Comparison of ENCODE assay signal across 27 mouse cellular contexts in the genomic region with DNA sequence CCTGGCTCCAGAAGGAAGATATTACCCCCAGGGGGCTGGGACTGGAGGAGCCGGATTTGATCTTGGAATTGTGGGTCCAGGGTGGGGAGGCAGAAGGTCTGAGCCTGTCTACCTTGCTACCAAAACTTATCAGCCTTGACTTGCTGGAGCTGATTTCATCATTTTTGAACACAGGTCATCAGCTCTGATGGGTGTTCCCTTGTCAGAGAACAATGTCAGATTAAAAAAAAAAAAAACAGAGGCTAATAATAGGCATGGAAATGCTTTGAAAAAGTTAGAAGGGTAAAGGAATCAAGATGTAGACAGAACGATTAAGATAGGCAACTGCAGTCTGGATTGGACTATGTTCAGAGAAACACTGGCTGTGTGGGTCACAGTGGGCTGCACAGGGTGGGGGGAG. TPM values are rescaled to one million over a fixed set of nuclear protein-coding genes. Genes with fewer than 3 reads are reported as not detected.
A peak's percentile ranks its signal among the peaks of the same experiment; 100 is the strongest.
DNase-seq lines count a peak whose midpoint lies in the region; ATAC-seq and TF ChIP-seq lines count a peak whose summit lies in the region.
"Had no signal": no experiment of that assay in that cellular context is flagged by ENCODE, and none has a peak within 500 bp of the region (broad histone marks: within the 10 kb centered on the region; RNA-seq: fewer than 3 reads in every experiment).

No protein-coding gene starts in this region.

- ATAC-seq in heart, embryonic 11.5 days (replicated peaks; ENCODE audit: insufficient number of reproducible peaks, low FRiP score, low TSS enrichment) = no peak
- no peak for ATAC-seq in liver, embryonic 11.5 days (replicated peaks; ENCODE audit: low FRiP score)
- ATAC-seq in liver, embryonic 12.5 days = no peak
- ATAC-seq in midbrain, embryonic 11.5 days (ENCODE audit: low FRiP score) = no peak
- ATAC-seq in midbrain, embryonic 16.5 days = no peak
- no peak for ATAC-seq in stomach, postnatal 0 days (ENCODE audit: low FRiP score, low TSS enrichment)
- ATAC-seq: midbrain, embryonic 13.5 days had no signal

- H3K4me2 ChIP-seq in heart, embryonic 11.5 days = no peak overlapping the region
- peak overlapping the region; percentile 19; the same call in 1 of the 2 replicates for H3K4me2 ChIP-seq in liver, embryonic 11.5 days
- no peak overlapping the region for H3K4me2 ChIP-seq in liver, embryonic 12.5 days
- no peak overlapping the region for H3K4me2 ChIP-seq in midbrain, embryonic 11.5 days
- H3K4me2 ChIP-seq in midbrain, embryonic 16.5 days (ENCODE audit: low read length) = no peak overlapping the region
- no peak overlapping the region for H3K4me2 ChIP-seq in stomach, postnatal 0 days (replicated peaks; ENCODE audit: low read depth)
- H3K4me2 ChIP-seq: hindbrain, embryonic 15.5 days; midbrain, embryonic 13.5 days; neural tube, embryonic 12.5 days had no signal

- H3K9ac ChIP-seq in heart, adult 2 months (ENCODE audit: low read depth, low read length) = no peak overlapping the region
- no peak overlapping the region for H3K9ac ChIP-seq in heart, embryonic 11.5 days (ENCODE audit: low read depth, low read length)
- no peak overlapping the region for H3K9ac ChIP-seq in liver, embryonic 11.5 days (ENCODE audit: low read depth, low read length)
- H3K9ac ChIP-seq in liver, embryonic 12.5 days = no peak overlapping the region
- H3K9ac ChIP-seq in midbrain, embryonic 11.5 days (ENCODE audit: low read length) = 0 out of 2 replicates have a peak overlapping the region, but pooled peaks have one; percentile 31
- no peak overlapping the region for H3K9ac ChIP-seq in midbrain, embryonic 16.5 days (ENCODE audit: low read depth, low read length)
- no peak overlapping the region for H3K9ac ChIP-seq in stomach, postnatal 0 days (ENCODE audit: low read length)
- H3K9ac ChIP-seq: hindbrain, embryonic 15.5 days; liver, embryonic 14.5 days; midbrain, embryonic 13.5 days; neural tube, embryonic 12.5 days had no signal

- TF ChIP-seq POLR2A in heart, adult 2 months (IDR thresholded peaks at IDR 0.05; ENCODE audit: insufficient read depth, low read depth, low read length) = no peak

- TF ChIP-seq EP300 in heart, adult 2 months (IDR thresholded peaks at IDR 0.05; ENCODE audit: insufficient read depth, low read depth, low read length) = no peak
- TF ChIP-seq EP300 in stomach, postnatal 0 days (optimal IDR thresholded peaks at IDR 0.05) = no peak

- H3K4me1 ChIP-seq in heart, adult 2 months (ENCODE audit: control insufficient read depth, insufficient read depth, low read length) = peaks cover 10% of the 10 kb centered on the region
- H3K4me1 ChIP-seq in heart, embryonic 11.5 days (ENCODE audit: control insufficient read depth, insufficient read depth, low read length) = no peaks in the 10 kb centered on the region
- H3K4me1 ChIP-seq in liver, embryonic 11.5 days (replicated peaks; ENCODE audit: control insufficient read depth, insufficient read depth, low read length) = no peaks in the 10 kb centered on the region
- 0 out of 2 replicates have a peak, but pooled peaks cover 4% of the 10 kb centered on the region for H3K4me1 ChIP-seq in liver, embryonic 12.5 days
- H3K4me1 ChIP-seq in midbrain, embryonic 11.5 days (ENCODE audit: control insufficient read depth, insufficient read depth, low read length) = 0 out of 2 replicates have a peak, but pooled peaks cover 3% of the 10 kb centered on the region
- peaks cover 2% of the 10 kb centered on the region; the same call in 1 of the 2 replicates for H3K4me1 ChIP-seq in midbrain, embryonic 16.5 days (ENCODE audit: control insufficient read depth, insufficient read depth, low read length)
- H3K4me1 ChIP-seq in stomach, postnatal 0 days (replicated peaks; ENCODE audit: control insufficient read depth, insufficient read depth) = no peaks in the 10 kb centered on the region
- H3K4me1 ChIP-seq: hindbrain, embryonic 15.5 days; limb, embryonic 10.5 days; neural tube, embryonic 12.5 days had no signal

- H3K36me3 ChIP-seq in heart, adult 2 months (ENCODE audit: control insufficient read depth, insufficient read depth, low read length) = no peaks in the 10 kb centered on the region
- H3K36me3 ChIP-seq in heart, embryonic 11.5 days (ENCODE audit: control insufficient read depth, insufficient read depth, low read length) = no peaks in the 10 kb centered on the region
- H3K36me3 ChIP-seq in liver, embryonic 11.5 days (ENCODE audit: control insufficient read depth, insufficient read depth, low read length) = no peaks in the 10 kb centered on the region
- no peaks in the 10 kb centered on the region for H3K36me3 ChIP-seq in liver, embryonic 12.5 days
- H3K36me3 ChIP-seq in midbrain, embryonic 11.5 days (ENCODE audit: control insufficient read depth, insufficient read depth, low read length) = no peaks in the 10 kb centered on the region
- no peaks in the 10 kb centered on the region for H3K36me3 ChIP-seq in midbrain, embryonic 16.5 days (ENCODE audit: control insufficient read depth, insufficient read depth, low read length)
- no peaks in the 10 kb centered on the region for H3K36me3 ChIP-seq in stomach, postnatal 0 days (ENCODE audit: control insufficient read depth, insufficient read depth, low read length)
- H3K36me3 ChIP-seq: embryonic facial prominence, embryonic 10.5 days; heart, embryonic 10.5 days; hindbrain, embryonic 15.5 days; limb, embryonic 10.5 days; midbrain, embryonic 13.5 days; neural tube, embryonic 12.5 days had no signal

- H3K9me3 ChIP-seq in heart, embryonic 11.5 days (replicated peaks; ENCODE audit: control insufficient read depth, low read length) = no peaks in the 10 kb centered on the region
- no peaks in the 10 kb centered on the region for H3K9me3 ChIP-seq in liver, embryonic 11.5 days (ENCODE audit: control insufficient read depth, low read length)
- H3K9me3 ChIP-seq in liver, embryonic 12.5 days (replicated peaks) = no peaks in the 10 kb centered on the region
- no peaks in the 10 kb centered on the region for H3K9me3 ChIP-seq in midbrain, embryonic 11.5 days (ENCODE audit: control insufficient read depth, low read length)
- no peaks in the 10 kb centered on the region for H3K9me3 ChIP-seq in midbrain, embryonic 16.5 days (replicated peaks; ENCODE audit: control insufficient read depth, low read length, poor library complexity, severe bottlenecking)
- no peaks in the 10 kb centered on the region for H3K9me3 ChIP-seq in stomach, postnatal 0 days (ENCODE audit: control insufficient read depth, low read length)
- H3K9me3 ChIP-seq: embryonic facial prominence, embryonic 10.5 days; heart, embryonic 10.5 days; hindbrain, embryonic 15.5 days; limb, embryonic 10.5 days; midbrain, embryonic 13.5 days; neural tube, embryonic 12.5 days had no signal

- intact Hi-C loops in heart, adult 2 months (cut with DNase I) = no loop called here

- no peak overlapping the region for H3K4me3 ChIP-seq in heart, adult 2 months
- H3K4me3 ChIP-seq in heart, embryonic 11.5 days (ENCODE audit: low read depth, low read length) = no peak overlapping the region
- no peak overlapping the region for H3K4me3 ChIP-seq in liver, embryonic 11.5 days (ENCODE audit: low read depth, low read length)
- H3K4me3 ChIP-seq in liver, embryonic 12.5 days = no peak overlapping the region
- H3K4me3 ChIP-seq in midbrain, embryonic 11.5 days (ENCODE audit: low read depth, low read length) = no peak overlapping the region
- H3K4me3 ChIP-seq in midbrain, embryonic 16.5 days (ENCODE audit: low read depth, low read length) = no peak overlapping the region
- H3K4me3 ChIP-seq in stomach, postnatal 0 days (ENCODE audit: low read depth, low read length) = no peak overlapping the region
- H3K4me3 ChIP-seq: embryonic facial prominence, embryonic 10.5 days; heart, embryonic 10.5 days; hindbrain, embryonic 15.5 days; limb, embryonic 10.5 days; midbrain, embryonic 13.5 days; neural tube, embryonic 12.5 days had no signal

- H3K27ac ChIP-seq in heart, adult 2 months = peak overlapping the region; percentile 36
- no peak overlapping the region for H3K27ac ChIP-seq in heart, embryonic 11.5 days (ENCODE audit: low read depth, low read length)
- no peak overlapping the region for H3K27ac ChIP-seq in liver, embryonic 11.5 days (ENCODE audit: low read depth, low read length)
- no peak overlapping the region for H3K27ac ChIP-seq in liver, embryonic 12.5 days
- H3K27ac ChIP-seq in midbrain, embryonic 11.5 days (ENCODE audit: low read depth, low read length) = no peak overlapping the region
- H3K27ac ChIP-seq in midbrain, embryonic 16.5 days (ENCODE audit: low read length) = no peak overlapping the region
- peak overlapping the region; percentile 75 for H3K27ac ChIP-seq in stomach, postnatal 0 days (replicated peaks)
- H3K27ac ChIP-seq: embryonic facial prominence, embryonic 10.5 days; heart, embryonic 10.5 days; hindbrain, embryonic 15.5 days; limb, embryonic 10.5 days; liver, embryonic 14.5 days; midbrain, embryonic 13.5 days; neural tube, embryonic 12.5 days had no signal

- WGBS in heart, adult 2 months = 45% methylated on average over 2 of the region's 2 CpGs
- WGBS in heart, embryonic 11.5 days (ENCODE audit: insufficient replicate concordance) = 72% methylated on average over 2 of the region's 2 CpGs
- 73% methylated on average over 2 of the region's 2 CpGs for WGBS in liver, embryonic 11.5 days
- 69% methylated on average over 2 of the region's 2 CpGs for WGBS in liver, embryonic 12.5 days (ENCODE audit: insufficient replicate concordance)
- 77% methylated on average over 2 of the region's 2 CpGs for WGBS in midbrain, embryonic 11.5 days
- 49% methylated on average over 2 of the region's 2 CpGs for WGBS in midbrain, embryonic 16.5 days
- 49% methylated on average over 2 of the region's 2 CpGs for WGBS in stomach, postnatal 0 days

- H3K79me2 ChIP-seq in heart, adult 2 months (replicated peaks; ENCODE audit: control insufficient read depth, insufficient read depth, low read length) = no peaks in the 10 kb centered on the region

- no peaks in the 10 kb centered on the region for H3K27me3 ChIP-seq in heart, adult 2 months (ENCODE audit: control insufficient read depth, insufficient read depth, low read length)
- H3K27me3 ChIP-seq in heart, embryonic 11.5 days (ENCODE audit: control insufficient read depth, insufficient read depth, low read length) = no peaks in the 10 kb centered on the region
- H3K27me3 ChIP-seq in liver, embryonic 11.5 days (replicated peaks; ENCODE audit: control insufficient read depth, insufficient read depth, low read length) = no peaks in the 10 kb centered on the region
- H3K27me3 ChIP-seq in liver, embryonic 12.5 days (replicated peaks) = no peaks in the 10 kb centered on the region
- no peaks in the 10 kb centered on the region for H3K27me3 ChIP-seq in midbrain, embryonic 11.5 days (ENCODE audit: control insufficient read depth, insufficient read depth, low read length)
- H3K27me3 ChIP-seq in midbrain, embryonic 16.5 days (ENCODE audit: control insufficient read depth, insufficient read depth, low read depth, low read length) = no peaks in the 10 kb centered on the region
- no peaks in the 10 kb centered on the region for H3K27me3 ChIP-seq in stomach, postnatal 0 days (ENCODE audit: control insufficient read depth, insufficient read depth, low read length)
- H3K27me3 ChIP-seq: hindbrain, embryonic 15.5 days; midbrain, embryonic 13.5 days; neural tube, embryonic 12.5 days had no signal

- no peak for DNase-seq in heart, adult 2 months
- DNase-seq in liver, embryonic 11.5 days (ENCODE audit: low spot score) = no peak
- no peak for DNase-seq in midbrain, embryonic 11.5 days (ENCODE audit: low spot score, missing footprints)
- DNase-seq in stomach, postnatal 0 days (ENCODE audit: low spot score) = no peak
- DNase-seq in left cerebral cortex, adult 11 months (ENCODE audit: low spot score) = no peak
- DNase-seq: adrenal gland, postnatal 36 days; cerebellum, adult 11 months; cerebellum, adult 9-11 months; heart, postnatal 36 days; kidney, adult 2 months; right cerebral cortex, postnatal 25 days had no signal

- TF ChIP-seq CTCF in heart, adult 2 months (IDR thresholded peaks at IDR 0.05) = no peak
- no peak for TF ChIP-seq CTCF in stomach, postnatal 0 days (IDR thresholded peaks at IDR 0.05; ENCODE audit: low read depth)

RNA-seq across cellular contexts. Expression of a gene that starts 11.1 kb away (rescaled TPM):
- total RNA-seq in heart, adult 2 months (2021) = under 1 TPM; 0.16 to 0.23 TPM
- 0.21 and 0.29 TPM in 2 replicates for polyA plus RNA-seq in heart, adult 2 months (2012; rRNA removed)
- polyA plus RNA-seq in heart, embryonic 11.5 days (2014; fragmentation: Nextera tagmentation; extraction: Ambion mirVana) = not detected in 2 replicates
- not detected in 2 replicates for polyA plus RNA-seq in liver, embryonic 11.5 days (2014; fragmentation: Nextera tagmentation; extraction: Ambion mirVana)
- polyA plus RNA-seq in liver, embryonic 12.5 days (2016; fragmentation: Nextera tagmentation; extraction: Ambion mirVana) = 0.05 and 0.06 TPM in 2 replicates
- 0.05 TPM in 1 of 2 replicates, not detected in the other for polyA plus RNA-seq in midbrain, embryonic 11.5 days (2014; fragmentation: Nextera tagmentation; extraction: Ambion mirVana)
- polyA plus RNA-seq in midbrain, embryonic 16.5 days (2015; fragmentation: Nextera tagmentation; extraction: Ambion mirVana) = 0.15 and 0.41 TPM in 2 replicates
- 0.16 and 0.23 TPM in 2 replicates for polyA plus RNA-seq in stomach, postnatal 0 days (2015; fragmentation: Nextera tagmentation; extraction: Ambion mirVana)
- total RNA-seq: common myeloid progenitor, adult 5-6 weeks; ES-E14; gastrocnemius, adult 8-10 months; megakaryocyte progenitor cell, adult 5-6 weeks had no signal
- polyA plus RNA-seq: embryonic facial prominence, embryonic 10.5 days; intestine, embryonic 14.5 days; limb, embryonic 10.5 days; neural tube, embryonic 12.5 days had no signal

RNA-seq across cellular contexts. Expression of a gene that starts 49.4 kb away (rescaled TPM):
- total RNA-seq in heart, adult 2 months (2021) = under 1 TPM in 1 of 2 experiments, not detected in 1; 0.07 TPM
- polyA plus RNA-seq in heart, adult 2 months (2012; rRNA removed) = 0.12 TPM in 2 replicates
- polyA plus RNA-seq in heart, embryonic 11.5 days (2014; fragmentation: Nextera tagmentation; extraction: Ambion mirVana) = not detected in 2 replicates
- 0.04 TPM in 1 of 2 replicates, not detected in the other for polyA plus RNA-seq in liver, embryonic 11.5 days (2014; fragmentation: Nextera tagmentation; extraction: Ambion mirVana)
- polyA plus RNA-seq in liver, embryonic 12.5 days (2016; fragmentation: Nextera tagmentation; extraction: Ambion mirVana) = 0.04 TPM in 1 of 2 replicates, not detected in the other
- not detected in 2 replicates for polyA plus RNA-seq in midbrain, embryonic 11.5 days (2014; fragmentation: Nextera tagmentation; extraction: Ambion mirVana)
- polyA plus RNA-seq in midbrain, embryonic 16.5 days (2015; fragmentation: Nextera tagmentation; extraction: Ambion mirVana) = 0.05 TPM in 1 of 2 replicates, not detected in the other
- polyA plus RNA-seq in stomach, postnatal 0 days (2015; fragmentation: Nextera tagmentation; extraction: Ambion mirVana) = 0.08 TPM in 2 replicates
- total RNA-seq: adrenal gland, adult 18-20 months; adrenal gland, postnatal 36 days; megakaryocyte progenitor cell, adult 5-6 weeks had no signal
- polyA plus RNA-seq: embryonic facial prominence, embryonic 10.5 days; heart, embryonic 10.5 days; intestine, embryonic 14.5 days; limb, embryonic 10.5 days; neural tube, embryonic 12.5 days had no signal

Comparison
In these comparisons a context has a peak if more than half of its experiments do, and no peak if none do; other contexts are left out.
1. H3K27ac ChIP-seq: peak in heart, adult 2 months (single experiment) and stomach, postnatal 0 days (single experiment); none in heart, embryonic 11.5 days (single experiment), liver, embryonic 11.5 days (single experiment), liver, embryonic 12.5 days (single experiment), midbrain, embryonic 11.5 days (single experiment) and midbrain, embryonic 16.5 days (single experiment).